Mouse (Mus musculus) brain, embryonic 18.5 days (tissue): ENCODE data around the gene B4galnt2.
"Not testable (repeated sequence)": the region's sequence is repeated elsewhere in the genome, so short reads cannot be mapped to it uniquely, and the experiment has no call there.

ENCODE experiments used
- DNase-seq: peaks from one replicate; pipeline ENCODE4 v3.0.0-alpha.2; 2012; ENCODE audit warnings: low read depth, low spot score

B4galnt2 gene

DNA sequence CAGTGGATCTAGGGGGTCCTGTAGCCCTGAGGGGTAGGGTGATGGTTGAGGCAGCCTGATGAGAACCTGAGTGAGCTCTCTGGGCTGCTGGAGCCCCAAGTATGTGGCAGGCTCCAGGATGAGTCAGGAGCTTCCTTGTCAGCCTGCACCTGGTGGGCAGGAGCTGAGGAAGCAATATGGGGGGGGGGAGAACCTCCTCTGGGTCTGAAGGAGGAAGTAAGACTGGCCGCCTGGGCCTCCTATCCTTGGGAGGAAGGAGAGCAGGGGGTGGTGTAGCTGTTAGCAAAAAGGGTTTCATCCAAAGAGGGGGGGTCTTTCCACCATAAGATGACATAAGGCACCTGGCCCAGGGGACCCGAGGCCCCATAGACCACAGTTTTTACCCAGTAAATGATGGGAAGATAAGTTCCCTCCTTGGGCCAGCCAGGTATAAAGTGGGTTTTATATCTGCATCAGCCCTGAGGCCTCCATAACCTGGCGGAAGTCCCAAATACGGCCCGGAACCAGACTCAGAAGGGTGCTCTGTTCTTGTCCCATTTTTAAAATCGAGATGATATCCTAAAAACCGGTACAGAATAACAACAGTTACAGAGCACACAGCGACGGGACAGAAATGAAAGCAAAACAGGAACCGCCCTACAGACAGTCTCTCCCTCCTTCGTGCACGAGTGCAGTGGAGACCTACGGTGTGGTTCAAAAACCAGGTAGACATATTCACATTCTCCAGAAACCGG lies 18.1 kb downstream of the B4galnt2 start:
- no peak for DNase-seq

DNA sequence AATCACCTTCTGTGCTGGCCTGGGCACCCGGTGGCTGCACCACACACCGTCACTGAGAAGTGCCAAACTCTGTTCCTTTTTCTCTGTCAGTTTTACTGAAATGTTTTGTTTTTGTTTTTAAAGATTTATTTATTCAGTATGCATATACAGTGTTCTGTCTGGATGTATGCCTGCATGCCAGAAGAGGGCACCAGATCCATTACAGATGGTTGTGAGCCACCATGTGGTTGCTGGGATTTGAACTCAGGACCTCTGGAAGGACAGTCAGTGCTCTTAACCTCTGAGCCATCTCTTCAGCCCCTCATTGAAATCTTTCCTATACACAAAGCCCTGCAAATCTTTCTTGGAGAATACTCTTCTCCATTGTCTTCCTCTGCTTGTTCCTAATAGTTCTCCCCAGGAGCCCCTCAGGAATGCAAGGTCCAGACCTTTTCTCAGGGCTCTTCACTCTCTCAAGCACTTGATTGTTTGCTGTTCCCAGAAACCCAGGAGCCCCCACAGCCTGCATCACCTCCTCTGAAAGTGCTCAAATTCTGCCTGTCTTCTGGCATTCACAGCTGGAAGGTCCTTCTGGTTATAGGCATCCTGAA lies 24.1 kb downstream of the B4galnt2 start:
- DNase-seq, result no peak

DNA sequence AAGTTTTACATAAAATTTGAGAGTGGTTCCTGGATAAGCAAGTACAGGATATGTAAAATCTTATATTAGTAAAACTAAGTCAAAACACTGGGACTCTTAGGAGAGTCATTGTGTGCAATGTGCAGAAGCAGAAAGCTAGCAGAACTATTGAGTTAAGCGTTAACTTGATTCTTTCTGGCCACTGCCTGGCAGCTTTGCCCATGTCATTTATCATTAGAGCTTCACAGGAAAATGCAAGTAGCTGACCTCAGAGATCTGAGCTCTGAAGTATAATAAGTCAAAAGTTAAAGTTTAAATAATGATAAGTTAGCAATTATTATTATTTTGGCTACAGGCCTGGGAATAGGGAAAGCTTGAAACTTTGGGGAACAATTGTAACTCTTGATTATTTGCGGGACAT lies 34.8 kb downstream of the B4galnt2 start:
- not testable (repeated sequence) for DNase-seq

DNA sequence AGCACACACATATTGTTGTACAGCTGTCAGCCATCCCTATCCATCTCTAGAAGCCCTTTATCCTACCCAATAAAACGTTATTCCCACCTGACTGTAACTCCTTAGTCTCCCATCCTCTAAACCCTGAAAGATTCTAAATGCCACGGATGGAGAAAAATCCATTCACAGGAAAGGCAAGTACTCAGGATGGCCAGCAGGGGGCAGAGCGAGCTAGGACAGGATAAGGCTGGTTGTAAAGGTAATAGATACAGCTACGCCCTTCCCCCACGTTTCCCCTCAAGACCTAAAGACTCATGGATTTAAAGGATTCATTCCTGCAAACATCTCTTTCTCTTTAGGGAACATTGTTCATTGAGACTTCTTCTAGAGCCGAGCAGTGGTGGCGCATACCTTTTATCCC lies 38.4 kb downstream of the B4galnt2 start:
- no peak for DNase-seq

DNA sequence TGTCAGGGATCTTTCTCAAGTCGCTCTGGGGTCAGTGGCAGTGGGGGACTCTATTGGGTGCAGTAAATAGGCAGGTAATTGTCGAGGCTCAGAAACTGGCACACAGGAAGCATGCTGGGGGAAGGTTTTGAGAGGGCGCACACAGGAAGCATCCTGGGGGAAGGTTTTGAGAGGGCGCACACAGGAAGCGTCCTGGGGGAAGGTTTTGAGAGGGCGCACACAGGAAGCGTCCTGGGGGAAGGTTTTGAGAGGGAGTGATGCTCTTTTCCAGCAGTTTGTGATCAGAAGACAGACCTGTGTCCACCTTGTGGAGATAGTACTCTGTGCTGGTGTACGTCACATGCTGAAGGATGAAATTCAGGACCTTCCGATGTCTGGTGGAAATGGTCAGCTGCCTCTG lies 38.9 kb downstream of the B4galnt2 start:
- no peak for DNase-seq

DNA sequence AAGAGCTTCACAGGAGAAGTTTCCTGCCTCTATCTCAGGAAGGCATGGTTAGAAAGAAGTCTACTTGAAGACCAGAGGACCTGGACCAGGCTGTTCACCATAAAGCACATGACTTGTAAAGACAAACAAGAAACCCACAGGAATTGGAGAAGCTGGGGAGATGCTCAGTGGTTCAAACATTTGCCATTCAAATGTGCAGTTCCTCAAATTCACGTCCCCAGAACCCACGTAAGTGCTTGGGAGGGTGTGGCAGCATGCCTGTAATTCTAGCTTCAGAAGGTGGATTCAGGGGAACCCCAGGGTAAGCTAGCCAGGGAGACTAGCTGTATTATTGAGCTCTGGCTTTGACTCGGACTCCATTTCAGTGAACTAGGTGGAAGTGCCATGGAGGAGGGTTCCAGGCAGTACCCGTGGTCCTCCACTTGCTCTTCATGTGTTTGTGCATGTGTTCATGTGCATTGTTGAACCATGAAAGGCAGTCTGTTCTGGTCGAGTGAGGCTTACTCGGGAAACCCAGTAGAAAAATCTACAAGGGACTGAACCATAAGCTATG lies 44.7 kb downstream of the B4galnt2 start:
- DNase-seq, result no peak

DNA sequence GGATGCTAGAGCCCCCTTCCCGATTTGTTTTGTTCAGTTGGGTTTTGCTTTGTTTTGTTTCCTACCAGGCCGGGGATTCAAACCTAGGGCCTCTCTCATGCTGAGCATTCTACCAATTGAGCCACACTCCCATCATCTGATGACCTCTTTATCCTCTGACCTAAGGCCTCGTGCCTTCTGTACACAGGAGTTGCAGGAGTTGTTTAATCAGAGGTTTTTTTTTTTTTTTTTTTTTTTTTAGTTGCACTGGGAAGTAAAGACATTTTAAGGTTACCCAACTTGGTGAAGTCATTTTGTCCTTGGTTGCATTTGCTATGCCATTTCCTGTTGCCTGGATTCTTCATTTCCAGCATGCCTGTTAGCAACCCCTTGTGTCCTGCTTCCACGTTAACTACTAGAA lies 45.2 kb downstream of the B4galnt2 start:
- DNase-seq, result no peak

DNA sequence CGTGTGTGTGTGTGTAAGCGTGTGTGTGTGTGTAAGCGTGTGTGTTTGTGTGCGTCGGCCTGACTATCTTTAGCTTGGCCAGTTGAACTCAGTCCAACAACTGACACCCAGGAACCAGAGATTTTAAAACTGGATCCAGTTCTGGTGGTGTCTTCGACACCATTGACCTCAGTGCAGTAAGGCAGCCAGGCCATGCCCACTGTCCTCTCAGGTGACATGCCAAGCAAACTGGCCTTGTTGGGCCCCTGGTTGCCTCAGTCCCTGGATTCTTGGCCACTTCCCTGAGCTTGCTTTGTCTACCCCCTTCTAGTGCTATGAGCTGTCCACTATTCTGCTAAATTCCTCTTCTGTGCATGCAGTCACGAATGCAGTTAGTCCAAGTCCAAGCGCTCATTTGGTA lies 53.3 kb downstream of the B4galnt2 start:
- no peak for DNase-seq

DNA sequence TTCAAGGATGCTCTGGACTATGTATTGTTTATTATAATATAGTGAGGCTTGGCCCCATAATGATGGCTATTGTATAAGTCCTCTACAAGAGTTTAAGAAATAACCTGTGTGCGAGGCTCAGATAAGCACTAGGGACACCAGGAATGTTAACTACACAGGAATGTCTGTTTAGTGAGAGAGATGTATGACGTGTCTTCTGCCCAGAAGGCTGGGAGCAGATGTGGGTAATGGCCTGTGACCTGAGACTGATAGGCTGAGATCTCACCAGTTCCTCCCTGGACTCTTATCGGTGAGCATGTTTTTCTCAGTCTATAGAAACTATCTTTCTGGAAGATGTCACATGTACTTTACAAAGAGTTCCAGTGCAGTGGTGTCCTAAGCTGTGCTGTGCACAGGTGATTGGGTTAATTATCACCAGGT lies 54.6 kb downstream of the B4galnt2 start:
- no peak for DNase-seq

DNA sequence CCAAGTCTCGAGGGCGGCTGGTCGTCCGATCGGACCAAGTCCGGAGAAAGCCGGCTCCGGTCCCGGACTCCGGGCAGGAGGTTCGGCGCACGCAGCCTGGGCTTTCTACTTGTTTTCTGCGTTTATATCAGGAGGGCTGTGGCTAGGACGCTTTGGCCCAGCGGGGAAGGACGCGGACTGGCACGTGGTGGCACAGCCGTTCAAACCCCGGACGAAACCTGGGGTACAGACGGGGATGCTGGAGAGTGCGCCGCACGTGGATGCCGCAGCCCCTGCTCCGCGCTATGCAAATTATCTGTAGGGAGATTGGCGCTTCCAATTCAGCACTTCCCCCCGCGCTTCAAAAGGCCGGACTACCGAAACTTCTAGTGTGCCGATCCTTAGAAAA lies 55.2 kb downstream of the B4galnt2 start:
- no peak for DNase-seq

DNA sequence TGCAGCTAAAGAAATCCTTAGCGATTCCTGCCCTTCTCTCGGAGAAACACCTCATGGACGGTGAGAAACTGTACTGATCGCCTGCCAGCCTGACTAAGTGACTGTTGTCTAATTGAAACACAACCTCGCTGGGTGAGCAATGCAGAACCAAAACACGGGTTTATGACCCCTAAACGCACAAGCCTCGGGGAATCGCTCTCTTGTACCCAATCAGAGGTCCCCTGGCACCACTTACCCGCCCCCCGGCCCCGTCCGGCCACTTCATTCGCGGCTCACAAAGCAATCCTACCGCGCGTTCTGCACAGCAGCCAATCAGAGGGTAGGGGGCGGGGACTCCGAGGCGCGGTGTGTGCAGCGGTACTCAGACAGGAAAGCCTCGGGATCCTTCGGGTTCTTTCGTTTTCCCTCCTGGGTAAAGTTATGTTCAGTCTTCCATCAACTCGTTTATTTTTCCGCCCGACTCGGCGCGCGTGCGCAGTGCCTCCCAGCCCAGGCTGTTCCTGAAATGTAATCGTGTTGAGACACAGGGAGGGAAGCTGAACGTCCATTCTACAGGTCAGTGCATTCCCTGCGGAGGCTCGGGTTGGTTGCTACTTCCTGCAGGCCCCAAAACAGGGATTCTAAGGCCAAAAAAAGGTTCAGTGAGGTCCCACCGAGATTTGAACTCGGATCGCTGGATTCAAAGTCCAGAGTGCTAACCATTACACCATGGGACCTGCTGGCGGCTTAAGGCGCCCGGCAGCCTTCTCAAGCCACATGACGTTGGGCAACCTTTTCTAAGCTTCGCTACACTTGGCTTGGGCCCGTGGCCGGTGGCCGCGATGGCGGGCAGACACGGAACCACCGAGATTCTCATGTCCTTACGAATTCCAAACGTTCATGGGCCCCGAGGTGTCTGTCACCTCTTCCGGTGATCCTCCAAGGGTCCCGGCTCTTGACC lies 55.9 kb downstream of the B4galnt2 start:
- peak; percentile 97 for DNase-seq

DNA sequence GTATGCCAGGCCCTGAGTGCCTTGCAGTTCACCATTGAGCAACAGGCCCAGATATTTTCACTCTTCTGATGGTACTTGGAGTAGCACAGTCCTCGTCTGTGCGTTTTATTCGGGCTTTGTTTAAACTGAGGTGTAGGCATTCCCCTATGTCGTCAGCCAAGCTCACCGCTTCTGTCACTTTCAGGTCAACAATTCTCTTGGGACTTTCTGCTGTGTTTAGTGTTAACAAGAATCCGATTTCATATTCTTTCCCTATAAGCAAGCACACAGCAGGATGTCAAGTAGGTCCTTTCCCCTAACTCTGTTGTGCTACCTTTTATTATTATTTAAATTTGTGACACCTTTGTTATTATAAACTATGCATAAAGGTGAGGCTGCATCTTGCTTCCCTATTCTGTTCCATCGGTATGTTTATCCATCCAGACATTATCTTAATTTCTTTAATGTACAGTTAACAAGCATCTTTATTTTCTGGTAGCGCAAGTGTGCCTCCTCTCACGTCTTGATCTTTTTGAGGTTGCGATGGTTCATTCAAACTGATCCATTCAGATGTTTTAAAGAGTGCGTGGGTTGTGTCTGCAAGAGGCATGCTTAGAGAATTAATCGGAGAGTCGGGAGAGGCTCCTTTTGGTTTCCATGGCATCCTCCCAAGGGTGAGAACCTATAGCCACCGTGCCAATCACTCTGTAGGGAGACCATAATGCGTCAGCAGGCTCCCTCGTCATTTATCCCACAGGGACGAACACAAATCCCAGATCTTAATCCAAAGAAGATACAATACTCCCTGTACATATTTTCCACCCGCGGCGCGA lies 56.8 kb downstream of the B4galnt2 start:
- no peak for DNase-seq

DNA sequence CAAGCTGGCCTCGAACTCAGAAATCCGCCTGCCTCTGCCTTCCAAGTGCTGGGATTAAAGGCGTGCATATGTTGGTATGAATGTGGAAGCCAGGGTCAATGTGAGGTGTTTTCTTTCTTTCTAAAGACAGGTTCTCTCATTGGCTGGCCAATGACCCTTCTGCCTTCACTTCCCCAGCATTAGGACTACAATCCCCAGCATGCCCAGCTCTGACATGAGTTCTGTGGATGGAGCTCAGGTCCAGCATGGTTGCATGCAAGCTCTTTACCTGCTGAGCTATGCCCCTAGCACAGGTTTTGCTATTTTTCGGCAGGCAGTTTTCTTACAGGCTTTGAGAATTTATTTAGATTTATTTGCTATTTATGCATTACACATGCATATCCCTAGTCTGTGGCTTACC lies 57.4 kb downstream of the B4galnt2 start:
- no peak for DNase-seq

DNA sequence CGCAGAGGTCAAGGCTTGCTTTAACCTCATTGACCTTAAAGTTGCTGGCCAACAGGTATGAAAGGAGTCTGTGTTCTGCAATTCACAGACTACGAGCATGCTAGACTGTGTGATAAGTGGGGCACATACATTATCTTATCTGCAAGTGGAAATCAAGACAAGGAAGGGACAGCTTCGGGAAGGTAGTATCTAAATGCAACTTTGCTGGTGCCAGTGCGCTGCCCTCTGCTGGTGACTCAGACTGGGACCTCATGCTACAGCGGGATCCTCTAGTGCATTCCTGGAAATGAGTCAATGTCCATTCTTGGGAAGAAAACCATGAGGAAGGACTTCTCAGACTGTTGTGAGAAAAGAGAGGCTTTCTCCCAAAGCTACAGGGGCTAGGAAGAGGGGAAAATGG lies 61.0 kb downstream of the B4galnt2 start:
- DNase-seq, result no peak

DNA sequence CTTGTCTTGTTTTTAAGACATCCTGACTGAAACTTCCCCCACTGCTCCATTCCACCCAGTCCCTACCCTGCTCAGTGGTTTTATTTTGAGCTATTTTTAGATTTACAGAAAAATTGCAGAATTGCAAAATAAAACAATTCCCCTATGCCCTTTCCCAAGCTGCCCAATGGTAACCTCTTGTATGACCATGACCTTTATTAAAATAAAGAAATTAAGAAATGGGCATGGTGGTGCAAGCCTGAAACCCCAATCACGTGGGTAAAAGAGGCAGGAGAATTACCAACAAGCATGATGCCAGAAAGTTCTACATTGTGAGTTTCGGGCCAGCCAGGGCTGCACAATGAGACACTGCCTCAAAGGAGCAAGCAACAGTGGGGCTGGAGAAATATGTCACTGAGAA lies 63.8 kb downstream of the B4galnt2 start:
- DNase-seq, result no peak

DNA sequence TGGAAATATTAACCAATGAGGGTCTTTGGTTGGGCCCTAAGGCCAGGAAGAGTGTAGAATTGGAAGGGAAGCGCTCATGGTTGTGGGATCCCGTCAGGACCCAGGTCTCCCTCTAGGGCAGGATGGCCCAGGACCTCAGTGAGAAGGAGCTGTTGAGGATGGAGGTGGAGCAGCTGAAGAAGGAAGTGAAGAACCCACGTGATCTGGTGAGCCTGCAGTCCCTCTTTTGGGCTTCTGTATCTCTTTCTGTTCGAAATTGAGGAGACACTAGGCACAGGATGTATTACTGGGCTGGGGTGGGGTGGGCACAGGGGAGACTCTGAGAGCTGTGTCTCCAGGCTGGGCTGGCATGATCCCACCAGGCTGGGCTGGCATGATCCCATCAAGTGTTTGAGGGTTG lies 69.8 kb downstream of the B4galnt2 start:
- DNase-seq, result no peak

DNA sequence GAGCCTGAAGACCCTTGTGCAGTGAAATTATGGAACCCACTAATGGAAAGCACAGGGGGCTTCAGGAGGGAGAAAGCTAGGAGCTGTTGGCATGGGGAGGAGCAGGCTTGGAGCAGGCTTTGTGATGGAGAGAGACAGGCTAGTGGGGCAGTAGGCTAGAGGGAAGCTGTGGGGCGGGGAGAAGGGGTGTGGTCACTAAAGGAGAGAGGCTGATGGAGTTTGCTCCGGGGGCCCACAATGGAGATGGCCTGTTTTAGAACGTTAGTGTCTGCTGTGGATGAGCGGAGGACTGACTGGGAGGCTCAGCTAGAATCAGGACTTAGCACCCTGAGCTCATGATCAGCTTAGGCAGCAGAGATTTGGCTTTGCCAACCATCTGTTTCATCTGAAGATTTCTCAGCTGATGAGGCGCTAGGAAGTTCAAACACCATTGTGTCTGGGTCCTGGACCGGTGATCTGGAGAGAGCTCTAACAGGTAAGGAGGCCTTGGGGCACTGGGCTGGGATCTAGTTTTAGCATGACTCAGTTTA lies 71.2 kb downstream of the B4galnt2 start:
- DNase-seq, result no peak

DNA sequence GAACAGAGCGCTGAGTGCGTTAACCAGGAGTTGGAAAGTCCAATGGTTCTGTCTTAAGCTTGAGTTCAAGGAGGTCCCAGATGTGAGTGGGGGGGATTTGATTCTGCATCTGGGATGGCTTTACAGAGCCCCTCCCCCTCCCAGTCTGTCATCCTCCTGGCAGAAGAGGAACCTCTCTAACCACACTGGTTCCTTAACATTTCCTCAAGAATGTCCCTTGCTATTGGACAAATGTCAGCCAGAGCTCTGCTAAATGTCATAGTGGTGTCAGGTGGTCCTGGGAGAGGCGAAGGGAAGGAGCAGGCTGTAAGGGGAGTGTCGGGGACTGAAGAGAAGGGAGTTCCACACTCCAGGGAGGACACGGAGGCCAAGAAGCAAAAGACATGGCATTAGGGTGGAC lies 71.7 kb downstream of the B4galnt2 start:
- DNase-seq, result no peak

DNA sequence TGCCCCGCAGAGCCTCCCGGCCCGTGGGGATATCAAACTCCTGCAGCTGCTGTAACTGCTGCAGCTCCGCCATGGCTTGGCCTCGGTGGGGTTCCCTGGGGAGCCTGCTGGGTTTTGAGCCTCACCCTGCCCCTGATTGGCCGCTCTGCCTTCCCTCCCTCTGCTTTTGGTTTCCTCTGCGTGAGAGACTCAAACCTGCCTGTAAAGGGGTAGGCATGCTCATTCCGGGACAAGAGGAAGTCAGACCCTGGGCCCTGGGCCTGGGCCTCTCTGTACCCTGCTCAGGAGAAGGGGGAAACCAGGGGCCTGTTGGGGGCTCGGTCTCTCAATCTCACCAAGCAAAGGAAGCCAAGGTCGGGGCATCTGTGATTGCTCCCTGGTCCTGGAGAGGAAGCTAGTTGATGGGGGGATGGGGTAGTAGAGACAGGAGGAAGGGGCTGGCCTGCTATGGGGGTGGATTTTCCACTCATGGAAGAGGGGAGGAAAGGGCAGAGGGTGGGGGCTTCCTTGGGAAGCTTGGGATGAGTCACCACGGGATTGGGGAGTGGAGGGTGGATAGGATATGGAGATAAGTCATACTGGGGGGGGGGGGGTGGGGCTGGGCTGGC lies 72.5 kb downstream of the B4galnt2 start, which contains the start of gene Abi3:
Abi3 (minus strand) TSS at position 403 of the 608 bp plus-strand sequence.
- no peak for DNase-seq

DNA sequence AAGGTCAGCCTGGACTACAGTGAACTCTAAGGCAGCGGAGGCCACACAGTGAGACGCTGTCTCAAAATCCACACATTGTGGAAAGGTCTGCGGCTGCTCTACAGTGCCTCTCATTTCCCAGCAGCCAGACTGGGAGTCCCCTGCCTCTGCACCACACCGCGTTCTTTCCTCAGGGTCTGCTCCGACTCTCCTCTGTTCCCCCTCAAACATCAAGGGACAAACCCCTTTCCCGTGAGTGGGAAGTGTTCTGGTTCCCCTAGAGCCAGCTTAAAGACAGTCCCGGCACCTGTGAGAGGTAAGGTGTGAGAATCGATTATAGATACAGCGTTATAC lies 73.2 kb downstream of the B4galnt2 start:
- DNase-seq, result no peak
